Mouse (Mus musculus): ENCODE data around the gene Xrra1. TPM values are rescaled to one million over a fixed set of nuclear protein-coding genes. Genes with fewer than 3 reads are reported as not detected.

Gene Xrra1
- polyA plus RNA-seq, 1 experiment = 1.1 TPM

DNA sequence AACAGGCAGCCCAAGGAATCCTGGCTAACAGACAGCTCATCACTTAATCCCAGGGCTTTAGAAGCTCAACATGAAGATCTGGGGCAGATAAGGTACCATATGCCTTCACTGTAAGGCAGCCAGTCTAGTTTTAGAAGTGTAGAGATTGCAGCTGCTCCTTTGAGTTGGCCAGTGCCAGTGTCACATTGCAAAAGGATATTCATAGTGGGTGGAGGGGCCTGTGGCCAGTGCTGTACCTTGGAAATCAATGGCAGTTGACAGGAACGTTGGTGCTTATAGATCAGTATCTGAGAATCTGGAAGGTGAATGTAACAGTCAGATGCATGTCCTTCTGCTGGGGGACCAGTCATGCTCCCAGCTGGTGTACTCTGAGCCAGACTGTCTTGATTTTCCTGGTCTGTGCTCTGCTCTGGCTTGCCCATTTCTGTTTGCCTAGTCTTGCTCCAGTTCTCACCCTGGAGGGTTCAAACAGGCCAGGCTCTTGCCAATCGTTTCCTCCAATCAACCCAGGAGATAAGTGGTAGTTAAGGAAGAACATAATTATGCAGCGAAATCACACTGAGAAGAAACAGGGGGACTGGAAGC lies 45.6 kb downstream of the Xrra1 start:
- Histone ChIP-seq H3K4me3 (replicated peaks; ENCODE audit: extremely low read depth, low read depth, low read length) (no peak overlapping the region), H3K4me1 (ENCODE audit: control insufficient read depth, insufficient read depth, low read length) (no peaks in the 10 kb centered on the region)
- WGBS = 37% methylated on average over 3 of the region's 3 CpGs
- TF ChIP-seq CTCF (IDR thresholded peaks at IDR 0.05; ENCODE audit: insufficient read depth, low read length) = no peak
- TF ChIP-seq POLR2A (IDR thresholded peaks at IDR 0.05; ENCODE audit: borderline replicate concordance, extremely low read depth, low read depth, low read length) = no peak
- no peak for DNase-seq

DNA sequence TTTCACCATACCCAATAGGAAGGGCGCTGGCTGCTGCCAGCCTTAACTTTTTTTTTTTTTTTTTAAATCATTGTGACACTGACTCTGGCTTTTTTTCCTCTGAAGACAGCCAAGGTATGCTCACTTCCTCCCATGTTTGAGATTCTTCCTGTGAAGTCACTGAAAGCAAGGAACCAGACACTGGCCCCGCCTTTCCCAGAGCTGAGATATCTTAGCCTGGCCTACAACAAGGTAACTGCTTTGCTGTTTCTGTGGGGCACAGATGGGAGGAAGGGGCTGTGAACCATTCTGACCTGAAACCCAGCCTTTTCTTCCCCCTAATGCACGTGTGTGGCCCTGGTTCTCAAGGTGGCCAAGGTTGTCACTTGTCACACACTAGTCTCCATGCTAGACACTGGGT lies 47.4 kb downstream of the Xrra1 start:
- no peak for DNase-seq
- Histone ChIP-seq H3K4me3 (replicated peaks; ENCODE audit: extremely low read depth, low read depth, low read length) (no peak overlapping the region), H3K4me1 (ENCODE audit: control insufficient read depth, insufficient read depth, low read length) (no peaks in the 10 kb centered on the region)
- TF ChIP-seq POLR2A (IDR thresholded peaks at IDR 0.05; ENCODE audit: borderline replicate concordance, extremely low read depth, low read depth, low read length) (no peak), CTCF (IDR thresholded peaks at IDR 0.05; ENCODE audit: insufficient read depth, low read length) (no peak)
- WGBS = 69% methylated on average over 3 of the region's 3 CpGs

DNA sequence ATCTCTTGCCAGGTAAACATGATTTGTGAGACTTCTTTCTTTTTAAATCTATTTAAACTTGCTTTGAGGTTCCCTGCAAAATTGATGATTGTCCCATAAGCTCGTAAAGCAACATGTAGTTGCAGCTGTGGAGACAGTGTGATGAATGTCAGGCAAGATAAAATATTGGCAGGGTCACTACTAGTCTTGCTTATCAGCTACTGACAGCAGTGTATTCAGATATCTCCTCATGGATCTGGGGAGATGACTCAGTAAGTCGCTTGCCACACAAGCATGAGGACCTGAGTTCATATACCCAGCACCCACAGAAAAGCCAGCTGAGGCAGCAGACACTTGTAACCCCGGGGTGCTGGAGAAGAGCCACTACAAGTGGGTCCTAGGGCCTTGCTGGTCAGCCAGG lies 48.5 kb downstream of the Xrra1 start:
- DNase-seq = no peak
- H3K4me1 ChIP-seq (ENCODE audit: control insufficient read depth, insufficient read depth, low read length) = no peaks in the 10 kb centered on the region
- 52% methylated on average over 3 of the region's 3 CpGs for WGBS
- no peak overlapping the region for H3K4me3 ChIP-seq (replicated peaks; ENCODE audit: extremely low read depth, low read depth, low read length)
- TF ChIP-seq POLR2A (IDR thresholded peaks at IDR 0.05; ENCODE audit: borderline replicate concordance, extremely low read depth, low read depth, low read length) = no peak
- TF ChIP-seq CTCF (IDR thresholded peaks at IDR 0.05; ENCODE audit: insufficient read depth, low read length) = no peak

GRCm38 (mm10) chr7:99911038-99911437 lies 52.1 kb downstream of the Xrra1 start:
- Histone ChIP-seq H3K4me1 (ENCODE audit: control insufficient read depth, insufficient read depth, low read length) (no peaks in the 10 kb centered on the region), H3K4me3 (replicated peaks; ENCODE audit: extremely low read depth, low read depth, low read length) (no peak overlapping the region)
- TF ChIP-seq CTCF (IDR thresholded peaks at IDR 0.05; ENCODE audit: insufficient read depth, low read length) (no peak), POLR2A (IDR thresholded peaks at IDR 0.05; ENCODE audit: borderline replicate concordance, extremely low read depth, low read depth, low read length) (no peak)
- DNase-seq = no peak
- WGBS = 71% methylated on average over 5 of the region's 5 CpGs

DNA sequence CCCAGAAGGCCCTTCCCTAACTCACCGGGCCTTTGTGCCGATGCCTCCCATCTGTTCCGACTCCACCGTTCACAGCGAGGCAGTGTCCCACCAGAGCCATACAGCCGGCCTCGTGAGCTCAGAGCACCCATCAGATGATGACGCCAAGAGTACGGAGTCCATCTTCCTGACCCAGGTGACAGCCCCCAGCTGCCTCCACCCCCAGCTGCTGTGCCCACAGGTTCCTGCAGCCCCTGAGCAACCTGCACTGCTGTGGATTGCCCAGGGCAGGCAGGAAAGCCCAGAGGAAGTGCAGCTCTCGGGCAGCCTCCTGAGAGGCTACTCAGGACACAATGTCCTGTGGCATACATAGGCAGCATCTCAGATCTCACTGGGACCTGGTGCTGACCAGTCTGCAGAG lies 55.4 kb downstream of the Xrra1 start:
- H3K4me3 ChIP-seq (replicated peaks; ENCODE audit: extremely low read depth, low read depth, low read length) = no peak overlapping the region
- TF ChIP-seq CTCF (IDR thresholded peaks at IDR 0.05; ENCODE audit: insufficient read depth, low read length) = no peak
- TF ChIP-seq POLR2A (IDR thresholded peaks at IDR 0.05; ENCODE audit: borderline replicate concordance, extremely low read depth, low read depth, low read length) = no peak
- peaks cover 10% of the 10 kb centered on the region; the same call in 1 of the 2 replicates for H3K4me1 ChIP-seq (ENCODE audit: control insufficient read depth, insufficient read depth, low read length)
- 77% methylated on average over 10 of the region's 10 CpGs for WGBS
- DNase-seq = no peak

DNA sequence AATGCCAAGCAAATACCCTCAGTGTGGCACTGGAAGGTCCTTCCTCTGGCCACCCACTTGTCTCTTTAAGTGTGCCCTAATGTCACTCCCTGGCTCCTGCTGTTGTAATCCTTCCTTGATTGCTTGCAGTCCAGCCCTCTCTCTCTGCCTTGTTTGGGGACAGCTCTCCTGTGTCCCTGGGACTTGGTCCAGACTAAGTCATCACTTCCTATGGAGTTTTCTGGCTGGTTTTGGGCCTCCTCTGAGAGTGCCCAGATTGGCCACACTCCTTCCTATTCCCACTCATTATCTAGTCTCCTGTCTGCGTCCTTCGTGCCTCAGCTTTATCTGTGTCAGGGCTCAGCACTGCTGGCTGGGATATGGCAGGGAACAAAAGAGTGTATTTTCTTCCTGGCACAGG lies 56.6 kb downstream of the Xrra1 start:
- 65% methylated on average over 2 of the region's 2 CpGs for WGBS
- H3K4me1 ChIP-seq (ENCODE audit: control insufficient read depth, insufficient read depth, low read length) = peaks cover 10% of the 10 kb centered on the region; the same call in 1 of the 2 replicates
- TF ChIP-seq CTCF (IDR thresholded peaks at IDR 0.05; ENCODE audit: insufficient read depth, low read length) (no peak), POLR2A (IDR thresholded peaks at IDR 0.05; ENCODE audit: borderline replicate concordance, extremely low read depth, low read depth, low read length) (no peak)

GRCm38 (mm10) chr7:99916741-99917319 lies 57.9 kb downstream of the Xrra1 start:
- peak overlapping the region; percentile 30 for H3K4me3 ChIP-seq (replicated peaks; ENCODE audit: extremely low read depth, low read depth, low read length)
- TF ChIP-seq CTCF (IDR thresholded peaks at IDR 0.05; ENCODE audit: insufficient read depth, low read length) (peak; percentile 58), POLR2A (IDR thresholded peaks at IDR 0.05; ENCODE audit: borderline replicate concordance, extremely low read depth, low read depth, low read length) (0 out of 2 replicates have a peak, but pooled peaks have one; percentile 9)
- H3K4me1 ChIP-seq (ENCODE audit: control insufficient read depth, insufficient read depth, low read length) = peaks cover 10% of the 10 kb centered on the region; the same call in 1 of the 2 replicates
- WGBS = 6% methylated on average over 22 of the region's 22 CpGs
- peak; percentile 37 for DNase-seq

More for the DNA sequence above, 56.6 kb downstream of the Xrra1 start:
- DNase-seq = no peak
- H3K4me3 ChIP-seq (replicated peaks; ENCODE audit: extremely low read depth, low read depth, low read length) = no peak overlapping the region

GRCm38 (mm10) chr7:99917320-99917844 lies 58.5 kb downstream of the Xrra1 start:
- no peak for TF ChIP-seq POLR2A (IDR thresholded peaks at IDR 0.05; ENCODE audit: borderline replicate concordance, extremely low read depth, low read depth, low read length)
- no peak for TF ChIP-seq CTCF (IDR thresholded peaks at IDR 0.05; ENCODE audit: insufficient read depth, low read length)
- peak overlapping the region; percentile 30 for H3K4me3 ChIP-seq (replicated peaks; ENCODE audit: extremely low read depth, low read depth, low read length)
- WGBS = 2% methylated on average over 36 of the region's 36 CpGs
- peak; percentile 17 for DNase-seq
- H3K4me1 ChIP-seq (ENCODE audit: control insufficient read depth, insufficient read depth, low read length) = peaks cover 10% of the 10 kb centered on the region; the same call in 1 of the 2 replicates

DNA sequence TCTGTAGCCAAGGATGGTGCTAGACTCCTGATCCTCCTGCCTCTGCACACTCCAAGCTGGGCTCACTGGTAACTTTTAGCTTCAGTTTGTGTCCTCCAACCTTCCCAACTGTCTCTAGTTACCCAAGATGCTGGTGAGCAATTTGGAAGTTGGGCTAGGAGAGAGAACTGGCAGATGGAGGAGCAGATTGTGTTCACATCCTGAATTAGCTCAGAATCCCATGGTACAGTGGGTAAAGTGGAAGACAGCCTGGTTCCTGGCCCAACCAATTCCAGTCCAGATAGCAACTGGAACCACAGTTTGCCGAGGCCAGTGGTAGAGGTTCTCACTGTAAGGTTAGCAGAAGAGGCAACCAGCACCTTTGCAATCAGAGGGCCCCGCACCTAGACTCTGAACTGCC lies 60.2 kb downstream of the Xrra1 start:
- WGBS = 91% methylated on average over 2 of the region's 2 CpGs

GRCm38 (mm10) chr7:99919971-99920370 lies 61.1 kb downstream of the Xrra1 start:
- WGBS = 75% methylated on average over 6 of the region's 6 CpGs
- no peak for DNase-seq
- TF ChIP-seq POLR2A (IDR thresholded peaks at IDR 0.05; ENCODE audit: borderline replicate concordance, extremely low read depth, low read depth, low read length) (no peak), CTCF (IDR thresholded peaks at IDR 0.05; ENCODE audit: insufficient read depth, low read length) (no peak)

More for the DNA sequence above, 60.2 kb downstream of the Xrra1 start:
- DNase-seq = no peak
- H3K4me1 ChIP-seq (ENCODE audit: control insufficient read depth, insufficient read depth, low read length) = peaks cover 10% of the 10 kb centered on the region; the same call in 1 of the 2 replicates
- H3K4me3 ChIP-seq (replicated peaks; ENCODE audit: extremely low read depth, low read depth, low read length) = no peak overlapping the region
- TF ChIP-seq POLR2A (IDR thresholded peaks at IDR 0.05; ENCODE audit: borderline replicate concordance, extremely low read depth, low read depth, low read length) = no peak
- no peak for TF ChIP-seq CTCF (IDR thresholded peaks at IDR 0.05; ENCODE audit: insufficient read depth, low read length)

More at GRCm38 (mm10) chr7:99919971-99920370, 61.1 kb downstream of the Xrra1 start:
- Histone ChIP-seq H3K4me3 (replicated peaks; ENCODE audit: extremely low read depth, low read depth, low read length) (no peak overlapping the region), H3K4me1 (ENCODE audit: control insufficient read depth, insufficient read depth, low read length) (peaks cover 10% of the 10 kb centered on the region; the same call in 1 of the 2 replicates)

All from lung, adult 2 months (tissue).